In the genomic region with DNA sequence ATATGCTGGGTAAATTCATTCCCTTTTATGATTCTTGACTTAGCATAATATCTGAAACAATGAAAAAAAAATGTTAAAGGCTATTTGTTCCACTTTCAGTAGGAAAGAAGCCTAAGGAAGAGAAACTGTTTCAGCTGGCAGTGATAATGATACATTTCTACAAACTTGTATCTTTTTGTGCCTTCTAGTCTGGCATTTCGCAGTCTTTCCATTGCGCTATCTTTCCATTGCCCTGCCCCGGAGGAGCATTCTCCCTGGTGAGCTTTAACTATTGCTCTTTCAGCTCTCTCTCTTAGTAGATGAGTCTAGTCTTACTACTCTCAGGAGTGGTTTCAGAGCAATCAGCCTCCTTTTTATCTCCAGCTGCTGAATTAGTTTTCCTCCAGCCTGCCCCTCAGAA, we compare ENCODE assay signal across 34 mouse cellular contexts.
"Had no signal": no experiment of that assay in that cellular context is flagged by ENCODE, and none has a peak within 500 bp of the region (broad histone marks: within the 10 kb centered on the region; RNA-seq: fewer than 3 reads in every experiment).

No protein-coding gene starts in this region.

- H3K4me2 ChIP-seq: heart, embryonic 11.5 days; heart, embryonic 12.5 days; heart, embryonic 13.5 days; heart, embryonic 15.5 days; hindbrain, embryonic 12.5 days; hindbrain, embryonic 13.5 days; hindbrain, embryonic 14.5 days; hindbrain, embryonic 15.5 days; intestine, embryonic 15.5 days had no signal

- H3K27me3 ChIP-seq: heart, embryonic 12.5 days; heart, embryonic 13.5 days; heart, embryonic 15.5 days; hindbrain, embryonic 12.5 days; hindbrain, embryonic 13.5 days; hindbrain, embryonic 15.5 days; intestine, embryonic 15.5 days had no signal

- H3K9me3 ChIP-seq: heart, embryonic 10.5 days; heart, embryonic 12.5 days; heart, embryonic 13.5 days; heart, embryonic 15.5 days; hindbrain, embryonic 10.5 days; hindbrain, embryonic 12.5 days; hindbrain, embryonic 13.5 days; hindbrain, embryonic 15.5 days; intestine, embryonic 15.5 days had no signal

- H3K27ac ChIP-seq: heart, embryonic 10.5 days; heart, embryonic 13.5 days; heart, embryonic 15.5 days; hindbrain, embryonic 10.5 days; hindbrain, embryonic 12.5 days; hindbrain, embryonic 13.5 days; hindbrain, embryonic 14.5 days; hindbrain, embryonic 15.5 days; hindbrain, postnatal 0 days; intestine, embryonic 15.5 days; kidney, postnatal 0 days; layer of hippocampus, adult 2 months had no signal

- H3K9ac ChIP-seq: heart, embryonic 12.5 days; heart, embryonic 13.5 days; heart, embryonic 15.5 days; hindbrain, embryonic 12.5 days; hindbrain, embryonic 13.5 days; hindbrain, embryonic 14.5 days; hindbrain, embryonic 15.5 days; intestine, embryonic 15.5 days had no signal

- H3K4me3 ChIP-seq: heart, embryonic 10.5 days; heart, embryonic 12.5 days; heart, embryonic 13.5 days; heart, embryonic 15.5 days; hindbrain, embryonic 10.5 days; hindbrain, embryonic 12.5 days; hindbrain, embryonic 13.5 days; hindbrain, embryonic 15.5 days; intestine, embryonic 15.5 days; layer of hippocampus, adult 2 months had no signal

- DNase-seq: heart, postnatal 10 days; heart, postnatal 14 days; heart, postnatal 36 days; heart, postnatal 4 days; kidney, adult 11 months; kidney, adult 18-20 months; kidney, adult 2 months; kidney, adult 8-10 months; kidney, adult 9 months; kidney, postnatal 10 days; kidney, postnatal 14 days; kidney, postnatal 25 days; kidney, postnatal 36 days; kidney, postnatal 4 days; layer of hippocampus, adult 9-11 months; layer of hippocampus, postnatal 36 days had no signal

- H3K36me3 ChIP-seq: heart, embryonic 10.5 days; heart, embryonic 12.5 days; heart, embryonic 13.5 days; heart, embryonic 15.5 days; hindbrain, embryonic 10.5 days; hindbrain, embryonic 12.5 days; hindbrain, embryonic 13.5 days; hindbrain, embryonic 15.5 days; intestine, embryonic 15.5 days had no signal

- ATAC-seq: hindbrain, embryonic 16.5 days; hindbrain, postnatal 0 days; inflammation-experienced regulatory T-cells, adult 6 months; intestine, embryonic 15.5 days; intestine, embryonic 16.5 days; intestine, postnatal 0 days had no signal
